Mouse (Mus musculus) liver, embryonic 12.5 days (tissue): ENCODE measurements around the gene Cep85l. TPM values are rescaled to one million over a fixed set of nuclear protein-coding genes. Genes with fewer than 3 reads are reported as not detected.

Source experiments
- ATAC-seq: fragments of 200-750 bp; cut with Nextera tagmentation; 2 replicates; pipeline ENCODE4 v1.8.0; 2017; ENCODE audit warnings: moderate number of reproducible peaks, mild to moderate bottlenecking, moderate library complexity
- H3K27ac ChIP-seq: fragments of 300-500 bp; sonication (generic); 2 replicates; pipeline ENCODE4 v1.5.1; 2016; ENCODE audit warnings: mild to moderate bottlenecking
- H3K27me3 ChIP-seq: fragments of 300-500 bp; sonication (generic); replicated peaks from 2 replicates; pipeline ENCODE4 v1.6.1; 2016; ENCODE audit warnings: mild to moderate bottlenecking, moderate library complexity
- H3K36me3 ChIP-seq: fragments of 300-500 bp; sonication (generic); 2 replicates; pipeline ENCODE4 v1.6.1; 2016; ENCODE audit warnings: mild to moderate bottlenecking, moderate library complexity
- H3K4me1 ChIP-seq: fragments of 300-500 bp; sonication (generic); 2 replicates; pipeline ENCODE4 v1.6.1; 2016
- H3K4me2 ChIP-seq: fragments of 300-500 bp; sonication (generic); 2 replicates; pipeline ENCODE4 v1.6.1; 2016; ENCODE audit warnings: mild to moderate bottlenecking, moderate library complexity
- H3K4me3 ChIP-seq: fragments of 300-500 bp; sonication (generic); 2 replicates; pipeline ENCODE4 v1.5.1; 2016; ENCODE audit warnings: mild to moderate bottlenecking, moderate library complexity
- H3K9ac ChIP-seq: fragments of 300-500 bp; sonication (generic); 2 replicates; pipeline ENCODE4 v1.6.1; 2016; ENCODE audit warnings: mild to moderate bottlenecking, moderate library complexity
- H3K9me3 ChIP-seq: fragments of 300-500 bp; sonication (generic); replicated peaks from 2 replicates; pipeline ENCODE4 v1.6.1; 2016; ENCODE audit warnings: mild to moderate bottlenecking, moderate library complexity
- WGBS: fragments of 180-500 bp; shearing (Covaris S2); methylation state at CpG from one replicate; pipeline ENCODE4 v1.1.7; 2016; ENCODE audit not compliant: insufficient replicate concordance; 5-methylcytosine and 5-hydroxymethylcytosine counted together
- polyA plus RNA-seq: library from polyadenylated mRNA; unstranded; fragments of >200 nt; fragmentation: Nextera tagmentation; extraction: Ambion mirVana; gene quantifications from 2 replicates; pipeline ENCODE4 v1.2.1, GENCODE M21; 2016

Gene Cep85l
- polyA plus RNA-seq, 1 experiment from 2014 or later = 2.5 TPM

GRCm38 (mm10) chr10:53235381-53235780 lies 144.4 kb downstream of the Cep85l start:
- Histone ChIP-seq H3K9ac (no peak overlapping the region), H3K4me2 (no peak overlapping the region), H3K27me3 (no peaks in the 10 kb centered on the region), H3K36me3 (no peaks in the 10 kb centered on the region), H3K9me3 (no peaks in the 10 kb centered on the region), H3K4me3 (no peak overlapping the region), H3K27ac (no peak overlapping the region), H3K4me1 (peaks cover 15% of the 10 kb centered on the region)
- no peak for ATAC-seq
- WGBS = 57% methylated on average over 6 of the region's 6 CpGs

GRCm38 (mm10) chr10:53234683-53235082 lies 145.1 kb downstream of the Cep85l start:
- no peaks in the 10 kb centered on the region for H3K9me3 ChIP-seq
- 65% methylated on average over 2 of the region's 2 CpGs for WGBS
- peaks cover 22% of the 10 kb centered on the region for H3K4me1 ChIP-seq
- no peak overlapping the region for H3K27ac ChIP-seq
- H3K27me3 ChIP-seq = no peaks in the 10 kb centered on the region
- ATAC-seq = peak; percentile 61; the same call in 1 of the 2 replicates
- no peak overlapping the region for H3K4me2 ChIP-seq
- no peak overlapping the region for H3K4me3 ChIP-seq
- no peak overlapping the region for H3K9ac ChIP-seq
- no peaks in the 10 kb centered on the region for H3K36me3 ChIP-seq

- ATAC-seq = no peak
- H3K36me3 ChIP-seq = no peaks in the 10 kb centered on the region
- no peak overlapping the region for H3K27ac ChIP-seq
- no peaks in the 10 kb centered on the region for H3K9me3 ChIP-seq
- H3K4me2 ChIP-seq = no peak overlapping the region
- H3K9ac ChIP-seq = no peak overlapping the region
- H3K4me3 ChIP-seq = no peak overlapping the region
- no peaks in the 10 kb centered on the region for H3K27me3 ChIP-seq
- peaks cover 27% of the 10 kb centered on the region for H3K4me1 ChIP-seq
- WGBS = 43% methylated on average over 2 of the region's 2 CpGs
Measured at GRCm38 (mm10) chr10:53234086-53234613, 145.6 kb downstream of the Cep85l start.

- ATAC-seq = no peak
- Histone ChIP-seq H3K9me3 (no peaks in the 10 kb centered on the region), H3K27ac (no peak overlapping the region), H3K36me3 (no peaks in the 10 kb centered on the region), H3K4me1 (peaks cover 37% of the 10 kb centered on the region), H3K4me3 (no peak overlapping the region), H3K4me2 (no peak overlapping the region), H3K27me3 (no peaks in the 10 kb centered on the region), H3K9ac (no peak overlapping the region)
Measured at GRCm38 (mm10) chr10:53230809-53231208, 148.9 kb downstream of the Cep85l start.

- Histone ChIP-seq H3K36me3 (no peaks in the 10 kb centered on the region), H3K4me3 (no peak overlapping the region), H3K27ac (peak overlapping the region; percentile 62; the same call in 1 of the 2 replicates), H3K4me2 (peak overlapping the region; percentile 21), H3K4me1 (peaks cover 27% of the 10 kb centered on the region), H3K9me3 (no peaks in the 10 kb centered on the region), H3K9ac (no peak overlapping the region), H3K27me3 (no peaks in the 10 kb centered on the region)
- peak; percentile 94 for ATAC-seq
- WGBS = 19% methylated on average over 2 of the region's 2 CpGs
Measured at GRCm38 (mm10) chr10:53229190-53229589, 150.6 kb downstream of the Cep85l start.

Other genes with a start within 250 kb of the Cep85l start
- 0.50 and 0.61 TPM in 2 replicates for gene Pln, start 42.3 kb downstream of the Cep85l start, polyA plus RNA-seq
- gene Asf1a, start 216.8 kb upstream of the Cep85l start, polyA plus RNA-seq = 135 and 137 TPM in 2 replicates